Mouse (Mus musculus) ES-Bruce4 (cell line): ENCODE data around the gene Mst1. TPM values are rescaled to one million over a fixed set of nuclear protein-coding genes. Genes with fewer than 3 reads are reported as not detected.

Source experiments
- H3K27ac ChIP-seq: 2 replicates; pipeline ENCODE4 v1.5.1; 2012; ENCODE audit warnings: low read length, inconsistent platforms; ENCODE audit not compliant: insufficient read depth
- H3K27me3 ChIP-seq: 2 replicates; pipeline ENCODE4 v1.6.1; 2012; ENCODE audit warnings: mild to moderate bottlenecking, low read length, inconsistent platforms; ENCODE audit not compliant: control insufficient read depth, poor library complexity, insufficient read depth, severe bottlenecking
- H3K36me3 ChIP-seq: 2 replicates; pipeline ENCODE4 v1.6.1; 2012; ENCODE audit warnings: inconsistent platforms, mild to moderate bottlenecking, low read length, moderate library complexity; ENCODE audit not compliant: control insufficient read depth, poor library complexity, insufficient read depth, severe bottlenecking
- H3K4me1 ChIP-seq: one replicate; pipeline ENCODE4 v1.8.1; 2011; ENCODE audit warnings: low read length; ENCODE audit not compliant: control insufficient read depth, insufficient read depth
- H3K4me3 ChIP-seq: 2 replicates; pipeline ENCODE4 v1.5.1; 2011; ENCODE audit warnings: low read depth, mild to moderate bottlenecking, low read length
- H3K9ac ChIP-seq: 2 replicates; pipeline ENCODE4 v1.6.1; 2012; ENCODE audit warnings: low read depth, mild to moderate bottlenecking, inconsistent platforms; ENCODE audit not compliant: poor library complexity, severe bottlenecking
- H3K9me3 ChIP-seq: replicated peaks from 2 replicates; pipeline ENCODE4 v1.6.1; 2012; ENCODE audit warnings: mild to moderate bottlenecking, low read length, inconsistent platforms; ENCODE audit not compliant: control insufficient read depth, poor library complexity, insufficient read depth, severe bottlenecking
- CTCF ChIP-seq: IDR thresholded peaks from one replicate; pipeline ENCODE4 v1.8.1; 2011; ENCODE audit warnings: low read depth, low read length
- EP300 ChIP-seq: IDR thresholded peaks from 2 replicates; pipeline ENCODE4 v1.6.1; 2011; ENCODE audit warnings: low read depth, low read length; ENCODE audit not compliant: insufficient read depth
- POLR2A ChIP-seq: IDR thresholded peaks from one replicate; pipeline ENCODE4 v1.8.1; 2011; ENCODE audit warnings: low read length; ENCODE audit not compliant: insufficient read depth
- polyA plus RNA-seq: library from polyadenylated mRNA; stranded (reverse); fragments of >200 nt; gene quantifications from 2 replicates; pipeline ENCODE4 v1.2.4, GENCODE M21; 2011; ENCODE audit warnings: low read depth; ENCODE audit not compliant: missing spikeins, insufficient read depth, insufficient read length

Mst1 gene
- polyA plus RNA-seq, 1 experiment, result 1.2 TPM

GRCm38 (mm10) chr9:108119891-108120411 is 39.7 kb downstream of the Mst1 start:
- Histone ChIP-seq H3K4me3 (no peak overlapping the region), H3K27me3 (no peaks in the 10 kb centered on the region), H3K27ac (no peak overlapping the region), H3K36me3 (no peaks in the 10 kb centered on the region), H3K9me3 (no peaks in the 10 kb centered on the region), H3K4me1 (no peaks in the 10 kb centered on the region), H3K9ac (no peak overlapping the region)
- TF ChIP-seq EP300, result no peak
- TF ChIP-seq CTCF, result no peak
- TF ChIP-seq POLR2A, result no peak

GRCm38 (mm10) chr9:108120671-108121070 is 40.4 kb downstream of the Mst1 start:
- Histone ChIP-seq H3K9ac (no peak overlapping the region), H3K27me3 (no peaks in the 10 kb centered on the region), H3K36me3 (no peaks in the 10 kb centered on the region), H3K9me3 (no peaks in the 10 kb centered on the region), H3K4me3 (no peak overlapping the region), H3K27ac (no peak overlapping the region), H3K4me1 (no peaks in the 10 kb centered on the region)
- TF ChIP-seq EP300, result no peak
- no peak for TF ChIP-seq POLR2A
- TF ChIP-seq CTCF, result no peak

GRCm38 (mm10) chr9:108121170-108121969 is 41.1 kb downstream of the Mst1 start:
- Histone ChIP-seq H3K4me3 (no peak overlapping the region), H3K27me3 (no peaks in the 10 kb centered on the region), H3K4me1 (no peaks in the 10 kb centered on the region)

GRCm38 (mm10) chr9:108123916-108124315 is 43.7 kb downstream of the Mst1 start:
- TF ChIP-seq POLR2A (no peak), EP300 (no peak)
- H3K27ac ChIP-seq, result no peak overlapping the region
- no peaks in the 10 kb centered on the region for H3K9me3 ChIP-seq
- H3K4me3 ChIP-seq, result no peak overlapping the region
- H3K36me3 ChIP-seq, result no peaks in the 10 kb centered on the region
- H3K9ac ChIP-seq, result no peak overlapping the region
- H3K27me3 ChIP-seq, result no peaks in the 10 kb centered on the region
- H3K4me1 ChIP-seq, result no peaks in the 10 kb centered on the region

More at GRCm38 (mm10) chr9:108121170-108121969, 41.1 kb downstream of the Mst1 start:
- TF ChIP-seq POLR2A, result no peak
- no peak for TF ChIP-seq EP300
- TF ChIP-seq CTCF, result no peak
- H3K36me3 ChIP-seq, result no peaks in the 10 kb centered on the region
- no peak overlapping the region for H3K27ac ChIP-seq
- no peaks in the 10 kb centered on the region for H3K9me3 ChIP-seq
- no peak overlapping the region for H3K9ac ChIP-seq

- Histone ChIP-seq H3K36me3 (no peaks in the 10 kb centered on the region), H3K4me3 (no peak overlapping the region), H3K27ac (no peak overlapping the region), H3K4me1 (no peaks in the 10 kb centered on the region), H3K9me3 (no peaks in the 10 kb centered on the region), H3K9ac (no peak overlapping the region), H3K27me3 (no peaks in the 10 kb centered on the region)
- TF ChIP-seq POLR2A (no peak), EP300 (no peak), CTCF (no peak)
Observed at GRCm38 (mm10) chr9:108125731-108126130, 45.5 kb downstream of the Mst1 start.

- no peaks in the 10 kb centered on the region for H3K36me3 ChIP-seq
- no peak overlapping the region for H3K4me3 ChIP-seq
- H3K9ac ChIP-seq, result no peak overlapping the region
- no peaks in the 10 kb centered on the region for H3K4me1 ChIP-seq
- no peak for TF ChIP-seq CTCF
- no peak for TF ChIP-seq POLR2A
- TF ChIP-seq EP300, result no peak
- H3K27me3 ChIP-seq, result no peaks in the 10 kb centered on the region
- no peaks in the 10 kb centered on the region for H3K9me3 ChIP-seq
- H3K27ac ChIP-seq, result no peak overlapping the region
Observed at GRCm38 (mm10) chr9:108126436-108127180, 46.4 kb downstream of the Mst1 start.
